Mouse (Mus musculus) right cerebral cortex, postnatal 36 days (tissue): ENCODE measurements around the gene Armc7.
"Not testable (repeated sequence)": the region's sequence is repeated elsewhere in the genome, so short reads cannot be mapped to it uniquely, and the experiment has no call there.

ENCODE experiments used
- DNase-seq, 2 experiments: peaks; one replicate each; pipeline ENCODE4 v3.0.0; 2022; ENCODE audit warnings: low spot score in 2 of 2, mixed read lengths in 1 of 2

Gene Armc7

GRCm38 (mm10) chr11:115490441-115491355 is 15.2 kb downstream of the Armc7 start:
- no peak for DNase-seq

- DNase-seq = peak; percentile 79 to 84
Observed at GRCm38 (mm10) chr11:115491356-115492083, 16.1 kb downstream of the Armc7 start, which contains the start of gene Nt5c. Gene Nt5c (minus strand): TSS chr11:115491862.

- no peak for DNase-seq
Observed at GRCm38 (mm10) chr11:115492387-115492786, 16.9 kb downstream of the Armc7 start.

GRCm38 (mm10) chr11:115496559-115496958 is 21.1 kb downstream of the Armc7 start:
- not testable (repeated sequence) for DNase-seq

GRCm38 (mm10) chr11:115502636-115503035 is 27.2 kb downstream of the Armc7 start:
- DNase-seq = no peak

- DNase-seq = no peak
Observed at GRCm38 (mm10) chr11:115506586-115506985, 31.1 kb downstream of the Armc7 start.

GRCm38 (mm10) chr11:115508061-115508460 is 32.6 kb downstream of the Armc7 start:
- DNase-seq = no peak

GRCm38 (mm10) chr11:115509773-115510506 is 34.5 kb downstream of the Armc7 start:
- DNase-seq = no peak

GRCm38 (mm10) chr11:115510507-115510888 is 35.0 kb downstream of the Armc7 start:
- no peak for DNase-seq

- DNase-seq = no peak
Observed at GRCm38 (mm10) chr11:115511121-115511520, 35.7 kb downstream of the Armc7 start.

- no peak for DNase-seq
Observed at GRCm38 (mm10) chr11:115512004-115512403, 36.5 kb downstream of the Armc7 start.

- DNase-seq = no peak
Observed at GRCm38 (mm10) chr11:115512407-115513183, 37.1 kb downstream of the Armc7 start.

GRCm38 (mm10) chr11:115513271-115514237 is 38.1 kb downstream of the Armc7 start:
- DNase-seq = peak; percentile 46 to 65

GRCm38 (mm10) chr11:115514238-115514663 is 38.8 kb downstream of the Armc7 start, which contains the start of gene Jpt1:
Gene Jpt1 (minus strand): TSS chr11:115514387.
- DNase-seq = peak; percentile 93 to 95

GRCm38 (mm10) chr11:115515021-115515420 is 39.6 kb downstream of the Armc7 start:
- no peak for DNase-seq

GRCm38 (mm10) chr11:115516942-115517341 is 41.5 kb downstream of the Armc7 start:
- no peak for DNase-seq

- DNase-seq = peak in 1 of 2 experiments; percentile 30
Observed at GRCm38 (mm10) chr11:115518693-115519092, 43.2 kb downstream of the Armc7 start.

- no peak for DNase-seq
Observed at GRCm38 (mm10) chr11:115519581-115519980, 44.1 kb downstream of the Armc7 start.

GRCm38 (mm10) chr11:115520218-115520617 is 44.8 kb downstream of the Armc7 start:
- DNase-seq = no peak

GRCm38 (mm10) chr11:115521080-115521479 is 45.6 kb downstream of the Armc7 start:
- DNase-seq = no peak
